Mouse (Mus musculus): ENCODE measurements at regions not wholly inside any gene's neighbourhood (a gene's known extent, or its start where the extent isn't known, plus 50 kb on each side); places are given as distances from the start of the nearest gene placed in this dataset.

DNA sequence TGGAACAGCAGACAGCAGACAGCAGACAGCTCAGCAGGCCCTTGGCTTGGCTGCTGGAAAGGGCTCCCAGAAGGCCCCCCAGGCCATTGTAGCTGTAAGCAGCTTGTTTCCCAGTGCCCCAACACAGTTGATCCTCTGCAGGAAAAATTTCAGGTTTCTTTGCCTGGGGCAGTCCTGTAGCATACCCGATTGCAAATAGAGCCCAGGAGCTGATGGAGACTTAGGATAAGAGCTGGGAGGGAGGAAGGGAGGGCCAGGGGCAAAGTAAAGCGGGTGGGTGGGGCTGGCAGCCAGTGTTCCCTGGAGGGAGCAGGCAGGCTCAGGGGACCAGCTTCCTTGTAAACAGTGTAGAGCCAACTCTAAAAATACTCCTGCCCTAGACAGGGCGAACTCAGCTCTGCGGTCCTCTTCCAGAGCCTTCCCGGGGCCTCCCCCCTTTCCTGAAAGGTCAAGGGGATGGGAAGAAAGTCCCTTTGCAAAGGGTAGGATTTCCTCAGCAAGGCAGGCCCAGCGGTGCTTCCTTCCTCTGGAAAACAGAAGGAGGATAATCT is 101.8 kb upstream of the Jun start:
- DNase-seq (ENCODE audit: low spot score in 2 of 2), result no peak

DNA sequence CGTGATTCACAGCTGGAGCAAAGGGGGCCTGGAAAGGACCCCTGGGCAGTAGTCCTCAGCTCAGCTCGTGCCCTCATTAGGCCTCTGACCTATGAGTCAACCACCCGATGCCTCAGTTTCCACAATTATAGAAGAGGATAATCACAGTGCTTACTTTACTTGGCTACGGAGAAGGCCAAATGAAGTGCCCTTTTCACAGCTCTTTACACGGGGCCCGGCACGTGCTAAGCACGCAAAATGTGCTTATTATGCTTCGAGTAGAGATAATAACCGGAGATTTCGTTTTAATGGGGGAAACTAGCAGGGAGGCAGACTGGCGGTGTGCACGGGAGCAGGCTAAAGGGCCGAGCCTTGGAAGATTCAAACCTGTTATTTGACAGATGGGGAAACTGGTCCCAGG is 102.4 kb upstream of the Jun start:
- no peak for DNase-seq (ENCODE audit: low spot score in 2 of 2)

DNA sequence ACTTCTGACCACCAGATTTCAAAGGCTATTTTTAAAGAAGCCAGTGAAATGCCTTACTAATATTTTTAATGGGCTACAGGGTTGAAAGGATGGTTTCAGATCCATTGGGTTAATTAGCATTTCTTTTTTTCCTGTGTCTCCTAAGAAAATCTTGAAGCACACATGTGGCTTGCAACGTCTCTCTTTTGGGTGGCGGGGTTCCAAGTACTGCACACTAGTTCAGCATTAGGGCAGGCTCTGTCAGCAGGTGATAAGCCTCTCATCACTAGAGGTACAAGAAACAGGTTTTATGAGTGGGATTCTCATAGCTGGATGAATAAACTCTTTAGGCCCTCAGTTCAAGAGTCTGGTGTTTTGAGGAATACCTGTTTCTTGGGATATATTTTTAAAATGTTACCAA is 103.2 kb upstream of the Jun start:
- DNase-seq (ENCODE audit: low spot score in 2 of 2), result no peak

DNA sequence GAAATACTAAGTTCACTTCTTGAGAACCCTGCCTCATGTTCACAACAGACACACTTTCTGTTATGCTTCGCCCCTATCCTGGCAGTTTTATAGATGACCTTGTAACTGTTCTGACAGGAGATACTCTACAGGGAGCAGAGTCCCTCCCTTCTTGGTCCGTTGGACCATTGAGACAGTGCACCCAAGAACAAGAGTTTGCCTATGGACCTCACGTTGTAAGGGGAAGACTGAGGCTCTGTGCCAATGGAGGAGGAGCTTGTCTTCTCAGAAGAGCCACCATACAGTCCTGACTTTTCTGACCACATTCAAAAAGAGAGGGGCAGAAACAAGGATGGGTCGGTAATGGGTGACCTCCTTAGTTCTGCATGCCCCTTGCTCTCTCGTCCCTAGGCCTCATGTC is 103.8 kb upstream of the Jun start:
- DNase-seq (ENCODE audit: low spot score in 2 of 2), result no peak

DNA sequence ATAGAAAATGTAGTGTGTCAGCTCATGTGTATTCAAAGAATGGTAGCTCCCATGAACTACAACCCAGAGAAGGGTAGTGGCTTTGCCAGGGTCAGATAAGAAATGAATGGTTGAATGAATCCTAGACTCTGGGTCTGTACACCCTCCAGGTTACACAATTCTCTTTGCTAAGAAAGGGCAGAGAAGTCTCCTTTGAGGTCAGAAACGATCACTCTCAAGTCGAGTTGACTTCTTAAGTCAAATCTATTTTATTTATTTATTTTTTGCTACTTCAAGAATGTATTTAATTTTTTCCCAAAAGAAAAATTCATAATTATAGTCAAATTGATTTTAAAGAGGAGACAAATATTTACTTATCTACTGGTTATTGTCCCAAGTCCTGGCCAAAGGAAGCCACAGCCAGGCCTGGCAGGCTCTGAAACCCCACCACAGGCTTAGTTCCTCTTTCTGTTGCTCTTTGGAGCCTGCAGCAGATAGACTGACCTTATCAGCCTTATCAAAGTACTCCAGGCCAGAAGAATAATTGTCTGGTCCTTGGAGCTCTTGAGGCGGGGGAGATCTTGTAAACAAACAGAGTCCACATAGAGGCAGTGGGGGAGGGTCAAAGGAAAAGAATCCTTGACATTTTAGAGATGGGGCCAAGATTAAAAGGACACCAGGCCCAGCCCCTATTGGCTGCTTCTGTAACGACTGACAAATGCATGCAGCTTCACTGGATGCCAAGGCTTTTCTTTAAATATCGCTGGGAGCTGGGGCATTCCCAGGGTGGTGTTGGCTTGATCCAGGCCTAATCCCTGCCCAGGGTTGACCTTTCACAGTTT is 104.6 kb upstream of the Jun start:
- no peak for DNase-seq (ENCODE audit: low spot score in 2 of 2)

DNA sequence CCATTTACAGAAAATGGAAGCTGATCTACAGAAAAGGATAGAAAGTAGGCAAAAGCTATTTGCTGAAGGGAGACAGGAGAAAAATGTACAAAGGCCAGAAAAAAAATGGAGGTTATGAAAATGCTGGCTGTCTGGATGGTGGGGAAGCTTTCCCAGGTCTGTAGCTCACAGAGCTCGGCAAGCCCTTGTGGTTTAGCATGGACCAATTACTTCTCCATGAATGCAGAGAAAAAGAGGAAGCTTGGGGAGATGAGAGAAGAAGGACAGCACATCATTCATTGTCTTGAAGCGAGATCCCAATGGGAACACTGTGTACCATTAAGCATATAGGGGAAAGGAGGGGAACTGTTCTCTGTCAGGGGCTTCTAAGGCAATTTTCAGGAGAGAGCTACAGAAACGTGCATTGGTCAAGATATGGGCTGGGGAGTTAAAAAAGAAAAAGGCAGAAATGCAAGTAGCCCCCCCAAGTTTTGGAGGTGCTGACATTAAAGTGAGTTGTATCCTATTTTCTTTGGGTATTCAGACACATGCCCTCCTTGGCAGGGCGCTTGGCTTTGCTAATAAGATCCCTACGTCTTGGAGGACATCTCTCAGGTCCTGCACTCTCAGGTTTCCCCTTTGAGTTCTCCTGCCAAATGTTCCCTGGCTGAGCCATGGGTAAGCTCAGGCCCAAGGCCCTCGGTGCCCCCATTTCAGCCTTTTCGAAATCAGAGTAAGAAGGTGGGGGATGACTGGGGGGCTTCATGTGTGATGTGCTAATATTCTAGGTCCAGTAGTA is 105.8 kb upstream of the Jun start:
- DNase-seq (ENCODE audit: low spot score in 2 of 2), result no peak

DNA sequence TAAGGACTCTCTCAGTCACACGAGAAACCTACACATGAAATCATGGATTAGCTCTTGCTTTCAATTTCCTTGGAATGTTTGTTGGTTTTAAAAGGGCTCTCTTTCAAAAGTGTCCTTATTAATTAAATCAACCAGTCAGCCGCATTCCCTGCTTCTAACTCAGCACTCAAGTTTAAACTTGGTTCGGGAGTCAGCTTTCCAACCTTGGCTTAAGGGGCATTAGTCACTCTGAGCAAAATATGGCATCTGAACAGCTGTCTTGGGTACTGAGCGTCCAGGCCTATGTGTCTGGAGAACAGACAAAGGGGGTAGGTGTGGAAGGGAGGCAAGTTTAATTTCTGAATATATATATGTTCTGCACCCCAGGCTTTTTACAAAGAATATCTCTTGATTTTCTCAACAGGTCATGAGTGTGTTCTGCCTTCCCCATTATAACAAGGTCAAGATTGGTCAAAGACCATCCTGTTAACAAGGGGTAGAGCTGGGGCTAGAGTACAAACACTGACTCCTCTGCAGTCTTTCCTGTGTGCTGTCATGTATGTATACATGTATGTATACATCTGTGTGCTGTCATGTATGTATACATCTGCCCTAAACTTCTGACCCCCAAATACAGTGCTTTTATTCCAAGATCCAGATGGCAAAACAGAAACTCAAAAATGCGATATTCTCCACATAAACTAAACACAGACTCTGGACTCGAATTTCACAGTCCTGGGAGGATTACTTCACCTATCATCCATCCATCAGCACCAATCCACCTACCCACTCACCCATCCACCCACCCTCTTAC is 106.8 kb upstream of the Jun start:
- peak; percentile 21 to 27 for DNase-seq (ENCODE audit: low spot score in 2 of 2)

DNA sequence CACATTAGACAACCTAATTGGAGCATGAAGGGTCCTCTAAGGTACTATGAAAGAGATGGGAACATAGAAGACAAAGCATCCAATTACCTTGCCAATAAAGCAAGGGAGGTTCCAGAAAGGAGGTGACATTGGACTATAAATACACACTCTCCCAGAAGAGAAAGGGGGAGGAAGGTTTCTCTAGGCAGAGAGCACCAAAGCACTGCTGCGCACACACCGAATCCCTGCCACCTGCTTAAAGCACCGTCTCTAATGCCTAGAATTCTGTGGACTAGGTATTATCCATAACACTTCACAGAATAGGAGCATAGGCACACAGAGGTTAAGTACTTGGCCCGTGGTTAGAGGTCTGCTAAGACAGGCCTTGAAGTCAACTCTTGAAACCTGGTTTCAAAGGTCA is 107.8 kb upstream of the Jun start:
- no peak for DNase-seq (ENCODE audit: low spot score in 2 of 2)

DNA sequence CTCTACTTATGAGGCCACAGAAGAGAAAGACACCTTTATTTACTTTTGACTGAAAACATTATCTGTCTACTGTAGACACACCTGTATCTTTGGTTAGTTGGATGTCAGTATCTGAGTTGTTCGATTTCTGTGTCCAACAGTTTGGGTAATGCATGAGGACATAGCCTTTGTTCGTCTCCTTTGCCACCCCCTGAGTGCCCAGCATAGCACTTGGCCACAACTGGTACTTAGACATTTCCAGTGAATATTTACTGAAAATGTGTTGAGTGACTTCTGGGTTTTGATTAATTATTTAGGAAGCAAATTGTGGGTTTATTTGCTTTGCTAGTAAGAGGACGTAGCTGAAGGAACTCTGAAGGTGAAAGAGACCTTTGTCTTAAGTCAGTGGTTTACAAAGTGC is 108.4 kb upstream of the Jun start:
- no peak for DNase-seq (ENCODE audit: low spot score in 2 of 2)

DNA sequence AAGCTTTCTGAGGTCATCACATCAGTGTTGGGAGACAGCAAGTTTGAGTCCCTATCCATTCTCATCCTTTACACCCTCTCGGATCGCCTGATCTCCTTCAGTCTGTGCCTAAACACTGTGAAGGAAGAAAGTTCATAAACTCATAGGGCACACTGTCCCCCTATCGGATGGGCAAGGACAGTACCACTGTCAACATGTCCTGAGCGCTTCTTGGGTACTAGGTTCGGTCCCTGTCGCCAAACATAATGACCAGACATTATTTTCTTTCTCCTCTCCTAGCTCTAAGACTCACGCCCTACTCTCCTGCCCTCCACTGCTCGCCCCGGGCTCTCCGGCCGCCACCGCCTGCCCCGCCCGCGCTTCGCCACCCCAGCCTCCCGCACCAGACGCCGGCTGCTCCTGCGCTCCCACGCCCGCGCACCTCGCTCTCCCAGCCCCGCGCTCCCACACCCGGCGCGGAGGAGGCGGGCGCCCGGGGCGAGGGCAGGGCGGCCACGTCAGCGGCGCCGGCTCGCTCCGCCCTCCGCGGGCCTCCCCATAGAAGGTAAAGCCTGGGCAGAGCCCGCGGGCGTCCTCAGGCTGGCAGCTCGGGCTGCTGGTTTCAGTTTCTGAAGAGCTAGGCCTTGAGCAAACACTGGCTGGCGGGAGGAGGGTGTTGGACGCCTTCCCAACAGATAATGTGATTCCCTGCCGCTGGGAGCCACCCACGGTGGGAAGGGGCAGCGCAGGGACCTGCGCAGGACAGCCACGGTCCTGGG is 109.1 kb upstream of the Jun start:
- DNase-seq (ENCODE audit: low spot score in 2 of 2), result peak; percentile 72 to 83

DNA sequence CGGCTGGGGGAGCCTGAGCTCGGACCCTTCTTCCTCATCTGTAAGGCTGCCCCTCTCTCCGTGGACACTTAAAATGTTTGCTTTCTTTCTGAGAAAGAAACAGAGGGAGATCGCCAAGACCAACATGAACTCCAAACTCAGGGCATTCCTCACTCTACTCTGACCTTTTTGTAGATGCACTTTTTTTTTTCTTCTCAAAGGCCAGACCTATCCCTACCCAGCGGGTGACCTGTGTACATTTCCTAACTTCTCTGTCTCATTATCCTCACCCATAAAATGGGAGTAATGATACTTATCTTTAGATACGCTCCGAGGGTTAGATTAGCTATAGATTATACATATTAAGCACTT is 109.6 kb upstream of the Jun start:
- DNase-seq (ENCODE audit: low spot score in 2 of 2), result no peak

DNA sequence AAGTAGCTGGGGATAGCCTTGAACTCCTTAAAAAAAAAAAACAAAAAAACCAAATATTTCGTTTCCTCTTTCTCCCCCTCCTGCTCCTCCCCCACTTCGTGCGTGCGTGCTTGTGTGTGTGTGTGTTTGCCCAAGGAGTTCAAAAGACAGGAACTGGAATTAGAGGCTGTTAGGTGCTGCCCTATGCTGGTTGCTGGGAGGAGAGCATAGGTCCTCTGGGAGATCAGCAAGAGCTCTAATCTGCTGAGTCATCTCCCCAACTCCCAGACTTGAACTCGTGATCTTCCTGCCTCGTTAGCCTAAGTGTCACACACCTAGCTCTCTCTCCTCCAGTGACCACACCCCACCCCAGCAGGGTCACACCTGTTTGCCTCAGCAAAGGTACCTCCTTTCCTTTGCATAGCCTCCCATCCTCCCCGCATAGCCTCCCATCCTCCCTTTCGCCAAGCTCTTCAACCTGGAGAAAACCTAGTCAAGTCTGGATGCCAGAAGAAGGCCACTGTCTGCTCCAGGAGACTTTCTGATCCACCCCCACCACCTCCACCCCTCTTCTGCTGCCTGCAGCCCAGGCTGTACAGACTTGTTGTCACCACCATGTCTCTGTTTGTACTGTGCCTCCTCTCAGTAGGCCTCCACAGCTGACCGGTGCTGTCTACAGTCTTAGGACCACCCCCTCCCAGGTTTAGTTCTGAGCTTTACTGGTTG is 110.5 kb upstream of the Jun start:
- no peak for DNase-seq (ENCODE audit: low spot score in 2 of 2)

DNA sequence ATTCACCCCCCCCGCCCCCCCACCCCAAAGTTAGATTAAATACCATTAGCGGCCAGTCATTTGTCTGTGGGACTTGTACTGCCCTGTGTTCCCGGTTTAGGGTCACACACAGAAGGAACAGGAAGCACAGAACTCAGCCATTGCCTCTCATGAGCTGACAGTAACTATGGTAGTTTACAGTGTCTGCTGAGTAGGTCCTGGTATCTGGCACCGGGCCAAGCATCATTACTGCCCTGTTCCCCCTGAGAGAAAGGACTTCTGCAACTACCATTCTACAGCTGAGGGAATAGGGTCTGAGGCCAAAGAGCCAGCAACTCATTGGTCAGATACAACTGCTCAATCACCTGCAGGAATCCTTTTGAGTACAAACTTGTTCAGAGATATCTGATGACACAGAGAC is 111.4 kb upstream of the Jun start:
- no peak for DNase-seq (ENCODE audit: low spot score in 2 of 2)

DNA sequence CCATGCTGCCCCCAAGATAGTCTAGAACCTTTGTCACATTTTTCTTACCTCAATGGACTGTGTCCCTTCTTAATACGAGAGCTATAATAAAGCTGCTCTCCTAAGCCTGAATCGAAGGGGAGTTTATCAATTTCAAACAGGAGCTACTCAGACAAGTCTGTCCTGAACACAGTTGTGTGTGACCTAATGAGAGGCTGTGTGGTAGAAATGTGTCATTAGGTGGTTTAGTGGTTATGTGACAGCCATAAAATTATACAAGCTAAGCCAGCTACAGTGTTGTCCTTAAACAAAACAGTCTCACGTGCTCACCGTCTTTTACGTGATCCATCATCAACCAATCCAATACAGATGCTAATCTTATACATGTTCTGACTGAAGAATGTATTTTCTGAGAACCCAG is 114.5 kb upstream of the Jun start:
- no peak for DNase-seq (ENCODE audit: low spot score in 2 of 2)

DNA sequence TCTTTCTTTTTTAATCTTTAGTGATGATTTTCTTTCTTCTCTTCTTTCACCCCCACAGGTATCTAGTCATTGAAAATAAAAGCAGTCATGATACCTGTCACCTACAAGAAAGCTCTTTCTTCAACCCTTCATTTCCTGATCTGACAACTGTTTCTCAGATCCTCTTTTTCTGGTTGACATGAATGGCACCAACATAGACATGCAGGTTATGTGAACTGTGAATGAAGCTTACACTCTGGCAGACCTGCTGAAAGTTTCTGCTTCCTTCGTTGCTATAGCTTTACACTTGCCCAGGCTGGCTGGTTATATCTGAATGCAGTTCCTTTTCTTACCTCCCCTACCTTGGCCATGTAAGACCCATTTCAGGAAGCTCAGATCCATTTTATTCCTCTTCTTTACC is 115.2 kb upstream of the Jun start:
- DNase-seq (ENCODE audit: low spot score in 2 of 2), result no peak

DNA sequence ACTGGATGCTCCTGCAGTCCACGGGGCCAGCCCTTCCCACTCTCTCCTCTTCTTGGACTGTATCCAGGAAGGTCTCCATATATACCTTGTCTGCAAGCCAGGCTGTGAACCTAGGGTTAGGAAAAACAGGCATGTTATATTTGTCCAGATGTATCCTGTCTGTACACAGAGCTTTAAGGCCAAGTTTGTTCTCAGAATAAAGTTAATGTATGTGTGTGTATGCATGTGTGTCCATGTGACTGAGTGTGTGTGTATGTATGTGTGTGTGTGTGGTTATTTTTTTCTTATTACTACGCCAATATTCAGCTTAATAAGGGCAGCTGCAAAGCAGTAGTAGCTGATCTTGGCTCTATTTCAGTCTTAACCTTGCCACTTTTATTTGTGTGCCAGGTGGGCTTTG is 117.7 kb upstream of the Jun start:
- DNase-seq (ENCODE audit: low spot score in 2 of 2), result no peak

DNA sequence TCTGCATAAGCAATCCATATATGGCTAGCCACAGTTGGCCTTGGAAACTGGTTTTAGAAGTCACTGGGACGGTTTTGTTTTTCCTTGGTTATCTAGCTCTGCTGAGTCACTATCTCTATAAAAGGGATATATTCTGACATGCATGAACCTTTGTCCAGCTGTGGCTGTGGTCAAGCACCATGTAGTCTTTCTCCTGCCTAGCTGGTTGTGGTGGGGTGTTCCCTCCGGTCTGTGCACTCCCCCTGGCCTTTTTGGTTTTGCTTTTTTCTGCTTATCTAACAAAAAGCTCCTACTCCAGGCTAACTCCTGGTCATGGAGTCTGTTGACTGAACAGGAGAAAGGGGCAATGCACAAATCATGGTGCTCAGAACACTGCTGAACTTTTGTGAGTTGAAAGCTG is 125.7 kb upstream of the Jun start:
- no peak for DNase-seq (ENCODE audit: low spot score in 2 of 2)

DNA sequence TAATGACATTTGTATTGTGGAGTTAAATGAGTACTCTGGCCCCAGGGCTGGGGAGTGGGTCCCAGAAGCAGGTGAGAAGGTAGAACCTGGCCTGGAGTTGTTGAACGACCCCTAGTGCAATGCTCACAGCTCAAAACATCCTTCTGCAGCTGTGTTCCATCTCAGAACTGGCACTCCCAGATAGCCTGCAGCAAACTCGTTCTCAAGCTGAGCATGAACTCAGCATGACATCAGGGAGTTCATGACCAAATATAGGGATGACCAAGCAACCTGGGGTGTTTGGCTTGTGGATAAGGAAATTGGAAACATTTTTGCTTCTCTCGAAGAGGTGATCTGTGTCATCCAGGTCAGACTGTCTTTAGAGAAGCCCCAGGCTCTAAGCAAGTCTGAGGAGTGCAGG is 126.4 kb upstream of the Jun start:
- no peak for DNase-seq (ENCODE audit: low spot score in 2 of 2)

DNA sequence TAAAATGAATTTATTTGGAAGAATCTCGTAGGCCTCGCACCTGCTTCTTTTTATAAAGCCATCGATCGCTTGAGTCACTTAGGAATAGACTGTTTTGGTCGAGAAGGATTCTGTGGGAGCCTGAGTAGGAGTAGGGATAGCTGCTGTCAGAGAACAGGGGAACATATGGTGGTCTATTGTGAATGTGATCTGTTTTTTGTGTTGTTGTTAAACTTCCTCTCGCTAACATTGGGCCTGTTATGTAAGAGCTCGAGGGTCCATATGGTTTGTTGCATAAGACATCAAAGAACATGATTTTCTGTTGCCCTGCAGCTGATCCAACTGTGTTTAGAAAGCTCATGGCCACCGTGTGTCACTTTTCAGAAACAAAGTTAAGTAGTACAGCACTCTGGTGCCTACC is 126.9 kb upstream of the Jun start:
- peak; percentile 14 to 37 for DNase-seq (ENCODE audit: low spot score in 2 of 2)

DNA sequence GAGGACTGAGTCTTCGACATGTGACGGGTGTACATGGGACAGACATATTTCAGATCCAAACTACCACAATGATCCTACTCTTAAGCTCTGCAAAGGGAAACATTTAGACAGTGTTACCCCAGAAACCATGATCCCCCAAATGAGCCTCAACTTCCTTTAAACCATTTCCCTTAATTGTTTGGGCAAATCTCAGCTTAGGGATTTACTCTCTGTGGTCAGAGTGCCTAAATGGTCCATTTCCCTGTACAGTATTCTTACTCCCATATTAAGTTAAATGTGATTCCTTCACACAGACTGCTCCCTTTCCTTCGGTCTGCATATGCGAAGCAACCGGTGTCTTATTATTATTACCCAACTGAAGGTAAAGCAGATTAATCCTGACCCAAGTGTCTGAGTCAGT is 128.4 kb upstream of the Jun start:
- no peak for DNase-seq (ENCODE audit: low spot score in 2 of 2)

Data from left cerebral cortex, adult 18-20 months (tissue).